Mouse (Mus musculus) cortical plate, adult 2 months (tissue): Measurements from ENCODE around the gene Mcm2.

ENCODE experiments used
- CTCF ChIP-seq: fragments of 200-500 bp; IDR thresholded peaks from 2 replicates; pipeline ENCODE4 v1.5.1; 2011; ENCODE audit warnings: mild to moderate bottlenecking, control low read depth, low read length; ENCODE audit not compliant: insufficient read depth; ENCODE audit errors: extremely low read depth
- POLR2A ChIP-seq: fragments of 200-500 bp; IDR thresholded peaks from 2 replicates; pipeline ENCODE4 v1.6.1; 2011; ENCODE audit warnings: mild to moderate bottlenecking, low read length, control low read depth; ENCODE audit not compliant: insufficient read depth; ENCODE audit errors: extremely low read depth

GRCm38 (mm10) chr6:88844901-88845565 lies 53.5 kb downstream of the Mcm2 start:
- TF ChIP-seq POLR2A, result no peak
- TF ChIP-seq CTCF, result no peak
